13 mouse cellular contexts compared by ENCODE assay signal in the genomic region with DNA sequence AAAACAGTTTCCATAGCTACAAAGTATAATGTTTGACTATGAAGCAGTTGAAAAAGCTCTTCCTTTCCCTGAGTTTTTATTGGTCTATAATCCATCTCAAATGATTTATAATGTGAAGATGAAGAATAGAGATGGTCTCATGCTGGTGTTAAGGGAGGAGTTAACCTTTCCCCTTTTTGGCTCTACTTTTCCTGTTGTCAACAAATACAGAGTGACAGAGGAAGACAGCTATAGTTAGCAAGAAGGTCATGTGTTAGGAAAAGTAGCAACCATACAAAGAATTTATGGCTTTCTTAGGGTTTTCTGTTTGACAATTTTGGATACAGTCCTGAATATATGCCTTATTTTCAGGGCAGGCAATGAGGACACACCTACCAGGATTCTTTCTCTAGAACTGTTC.
"Had no signal": no experiment of that assay in that cellular context is flagged by ENCODE, and none has a peak within 500 bp of the region (broad histone marks: within the 10 kb centered on the region; RNA-seq: fewer than 3 reads in every experiment).

No protein-coding gene starts in this region.

- H3K4me1 ChIP-seq: limb, embryonic 10.5 days; megakaryocyte, embryonic 14.5 days had no signal

- H3K4me3 ChIP-seq: left cerebral cortex, adult 2 months; limb, embryonic 10.5 days; lung, embryonic 15.5 days; megakaryocyte, embryonic 14.5 days; midbrain, embryonic 15.5 days; neural tube, embryonic 12.5 days had no signal

- ATAC-seq: midbrain, embryonic 15.5 days had no signal

- H3K9ac ChIP-seq: liver, embryonic 14.5 days; lung, embryonic 15.5 days; midbrain, embryonic 15.5 days; neural tube, embryonic 12.5 days had no signal

- DNase-seq: kidney, postnatal 25 days; lung, postnatal 14 days; thymus, postnatal 4 days had no signal

- H3K36me3 ChIP-seq: limb, embryonic 10.5 days; lung, embryonic 15.5 days; midbrain, embryonic 15.5 days; neural tube, embryonic 12.5 days had no signal

- H3K9me3 ChIP-seq: limb, embryonic 10.5 days; lung, embryonic 15.5 days; megakaryocyte, embryonic 14.5 days; midbrain, embryonic 15.5 days; neural tube, embryonic 12.5 days had no signal

- H3K4me2 ChIP-seq: lung, embryonic 15.5 days; midbrain, embryonic 11.5 days; midbrain, embryonic 15.5 days; neural tube, embryonic 12.5 days had no signal

- H3K27ac ChIP-seq: left cerebral cortex, adult 2 months; limb, embryonic 10.5 days; liver, embryonic 14.5 days; lung, embryonic 15.5 days; macrophage; midbrain, embryonic 15.5 days; neural tube, embryonic 12.5 days; stomach, postnatal 0 days had no signal

- H3K27me3 ChIP-seq: lung, embryonic 15.5 days; megakaryocyte, embryonic 14.5 days; midbrain, embryonic 15.5 days; neural tube, embryonic 12.5 days had no signal
